Mouse (Mus musculus) MEL (cell line): ENCODE measurements around the gene Gm21822. TPM values are rescaled to one million over a fixed set of nuclear protein-coding genes. Genes with fewer than 3 reads are reported as not detected.
"Not testable (repeated sequence)": the region's sequence is repeated elsewhere in the genome, so short reads cannot be mapped to it uniquely, and the experiment has no call there.

Source experiments
- DNase-seq: peaks from one replicate; pipeline ENCODE4 v3.0.0; 2011; ENCODE audit warnings: low read depth, low spot score
- H3K27ac ChIP-seq: 2 replicates; pipeline ENCODE4 v1.5.1; 2012; ENCODE audit warnings: low read depth, mild to moderate bottlenecking, control low read depth, low read length, moderate library complexity; ENCODE audit not compliant: control insufficient read depth
- H3K27me3 ChIP-seq, 2 experiments: fragments of 150-350 bp in 1 of 2; sonication (generic) in 1 of 2; 2 replicates each; pipeline ENCODE4 v1.6.1; 2012; ENCODE audit warnings: low read length in 2 of 2, mild to moderate bottlenecking in 2 of 2, improper control_type of control experiment in 1 of 2, moderate library complexity in 1 of 2; ENCODE audit not compliant: insufficient read depth in 2 of 2, control insufficient read depth in 1 of 2
- H3K36me3 ChIP-seq, 2 experiments: 2 replicates each; pipeline ENCODE4 v1.6.1; 2012 to 2014; ENCODE audit warnings: low read length in 2 of 2, improper control_type of control experiment in 1 of 2, inconsistent platforms in 1 of 2, mild to moderate bottlenecking in 1 of 2; ENCODE audit not compliant: insufficient read depth in 2 of 2, control insufficient read depth in 1 of 2
- H3K4me1 ChIP-seq, 2 experiments: fragments of 150-350 bp in 1 of 2; sonication (generic) in 1 of 2; 2 replicates each; pipeline ENCODE4 v1.6.1; 2012; ENCODE audit warnings: low read length in 2 of 2, improper control_type of control experiment in 1 of 2, mild to moderate bottlenecking in 1 of 2; ENCODE audit not compliant: insufficient read depth in 2 of 2, control insufficient read depth in 1 of 2
- H3K4me3 ChIP-seq, 2 experiments: fragments of 150-350 bp in 1 of 2; sonication (generic) in 1 of 2; 2 replicates each; pipeline ENCODE4 v1.5.1; 2012; ENCODE audit warnings: low read depth in 2 of 2, low read length in 2 of 2, mild to moderate bottlenecking in 2 of 2, moderate library complexity in 2 of 2, control low read depth in 1 of 2, improper control_type of control experiment in 1 of 2; ENCODE audit not compliant: control insufficient read depth in 1 of 2, insufficient read depth in 1 of 2
- H3K79me2 ChIP-seq: 2 replicates; pipeline ENCODE4 v1.6.1; 2012; ENCODE audit warnings: mild to moderate bottlenecking, low read length, moderate library complexity; ENCODE audit not compliant: control insufficient read depth, poor library complexity, insufficient read depth
- H3K9ac ChIP-seq: 2 replicates; pipeline ENCODE4 v1.6.1; 2012; ENCODE audit warnings: low read depth, mild to moderate bottlenecking, control low read depth, low read length, moderate library complexity; ENCODE audit not compliant: control insufficient read depth, poor library complexity, severe bottlenecking
- H3K9me3 ChIP-seq: fragments of 150-350 bp; sonication (generic); replicated peaks from 2 replicates; pipeline ENCODE4 v1.6.1; 2012; ENCODE audit warnings: mild to moderate bottlenecking, low read length, improper control_type of control experiment, moderate library complexity; ENCODE audit not compliant: insufficient read depth
- polyA plus RNA-seq, 2 experiments: library from polyadenylated mRNA; stranded (reverse) in 1 of 2; unstranded in 1 of 2; fragments of >175 nt in 1 of 2; fragments of >200 nt in 1 of 2; gene quantifications; 2 replicates each; pipeline versions ENCODE4 v1.2.1 to v1.2.4; 2012; ENCODE audit warnings: low replicate concordance in 2 of 2, low read depth in 1 of 2; ENCODE audit not compliant: insufficient read length in 2 of 2, insufficient read depth in 1 of 2, missing spikeins in 1 of 2
- total RNA-seq: library from RNA; depleted of rRNA; stranded (reverse); fragments of 300-350 nt; gene quantifications from 2 replicates; pipeline ENCODE4 v1.2.3, GENCODE M21; 2012; rRNA removed

Gene Gm21822
- total RNA-seq: not detected in 2 replicates
- not detected for polyA plus RNA-seq

GRCm38 (mm10) chrY:18654182-18654581, at the start of gene Gm21822:
Gene Gm21822 (plus strand): TSS chrY:18654482.
- H3K27ac ChIP-seq, H3K36me3 ChIP-seq, H3K9me3 ChIP-seq, H3K9ac ChIP-seq, H3K27me3 ChIP-seq, H3K4me1 ChIP-seq, DNase-seq, H3K4me3 ChIP-seq, H3K79me2 ChIP-seq: not testable (repeated sequence)
